Mouse (Mus musculus): Measurements from ENCODE around the gene Vmn1r2. TPM values are rescaled to one million over a fixed set of nuclear protein-coding genes. Genes with fewer than 3 reads are reported as not detected.
"Not testable (repeated sequence)": the region's sequence is repeated elsewhere in the genome, so short reads cannot be mapped to it uniquely, and the experiment has no call there.

Gene Vmn1r2
- not detected in 2 replicates for polyA plus RNA-seq (2015; fragmentation: Nextera tagmentation; extraction: Ambion mirVana)

DNA sequence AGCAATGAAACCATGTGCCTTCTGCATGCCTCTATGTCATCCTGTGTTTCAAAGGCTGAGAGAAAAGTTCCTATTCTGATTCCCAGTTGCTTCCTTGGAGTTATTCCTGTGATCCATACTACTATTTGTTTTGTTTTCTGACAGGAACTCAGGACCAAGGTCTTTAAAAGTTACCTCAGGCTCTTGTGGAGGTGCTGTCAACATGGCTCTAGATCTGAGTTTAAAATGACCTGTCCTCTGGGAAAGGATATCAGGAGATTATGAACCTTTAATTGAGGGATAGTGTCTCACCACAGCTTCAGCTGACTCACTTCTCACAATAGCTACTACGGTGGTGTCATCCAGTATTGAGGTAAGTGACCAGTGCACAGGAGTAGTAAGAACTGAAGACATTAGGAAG is at the start of gene Vmn1r2:
TSS of gene Vmn1r2 (plus strand) at position 301 of the 400 bp plus-strand sequence.
- H3K9ac ChIP-seq (replicated peaks; ENCODE audit: low read depth, low read length); H3K27ac ChIP-seq (ENCODE audit: low read length); H3K4me2 ChIP-seq (ENCODE audit: low read length); H3K36me3 ChIP-seq (ENCODE audit: control insufficient read depth, insufficient read depth); H3K4me3 ChIP-seq (replicated peaks; ENCODE audit: low read length); H3K4me1 ChIP-seq (replicated peaks; ENCODE audit: control insufficient read depth, insufficient read depth, low read length); H3K27me3 ChIP-seq (replicated peaks; ENCODE audit: control insufficient read depth, insufficient read depth, low read length); ATAC-seq; H3K9me3 ChIP-seq (ENCODE audit: control insufficient read depth, low read length): not testable (repeated sequence)
- WGBS: no CpG with 5 or more reads among the region's 1 CpGs

DNA sequence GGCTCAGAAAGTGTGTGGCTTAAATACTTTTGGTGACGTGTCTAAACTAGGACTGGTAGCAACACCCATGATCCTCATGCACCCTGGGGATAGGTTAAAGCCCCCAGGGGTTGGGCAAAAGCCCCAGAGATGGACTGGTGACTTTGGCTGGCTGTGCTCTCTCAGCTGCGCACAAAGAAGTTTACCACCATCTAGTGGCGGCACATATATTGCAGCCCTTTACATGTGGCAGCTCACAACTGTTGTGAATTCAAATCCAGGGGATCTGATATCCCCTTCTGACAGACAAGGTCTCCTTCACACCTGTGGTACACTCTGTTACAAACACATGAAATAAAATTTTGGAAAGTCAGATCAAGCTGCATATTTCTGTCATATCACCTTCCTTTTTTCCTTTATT is 19.2 kb upstream of the Vmn1r2 start:
- not testable (repeated sequence) for H3K4me1 ChIP-seq (replicated peaks; ENCODE audit: control insufficient read depth, insufficient read depth, low read length); H3K4me2 ChIP-seq (ENCODE audit: low read length); H3K27me3 ChIP-seq (replicated peaks; ENCODE audit: control insufficient read depth, insufficient read depth, low read length); H3K4me3 ChIP-seq (replicated peaks; ENCODE audit: low read length); H3K27ac ChIP-seq (ENCODE audit: low read length); H3K9ac ChIP-seq (replicated peaks; ENCODE audit: low read depth, low read length); ATAC-seq; H3K9me3 ChIP-seq (ENCODE audit: control insufficient read depth, low read length); H3K36me3 ChIP-seq (ENCODE audit: control insufficient read depth, insufficient read depth)
- WGBS: no CpG with 5 or more reads among the region's 3 CpGs

DNA sequence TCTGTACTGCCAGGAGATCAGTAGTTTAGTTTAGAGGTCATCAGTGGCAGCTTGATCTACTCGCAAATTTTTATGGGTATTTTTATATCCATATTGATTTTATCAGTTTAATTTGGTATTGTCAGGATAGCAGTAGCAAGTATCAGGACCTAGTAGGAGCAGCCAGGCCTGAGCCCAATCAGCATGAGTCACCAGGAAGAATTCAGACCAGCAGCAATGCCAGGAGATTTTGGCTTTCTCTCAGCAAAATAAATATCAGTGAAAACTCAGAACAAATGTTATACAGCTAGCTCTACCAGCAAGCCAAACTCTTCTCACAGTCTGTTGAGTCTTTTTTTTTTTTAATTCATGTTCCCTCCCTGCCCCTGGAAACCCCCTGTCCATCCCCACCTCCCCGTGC is 13.8 kb upstream of the Vmn1r2 start:
- not testable (repeated sequence) for H3K4me1 ChIP-seq (replicated peaks; ENCODE audit: control insufficient read depth, insufficient read depth, low read length); ATAC-seq
- WGBS: 82% methylated on average over 2 of the region's 2 CpGs

DNA sequence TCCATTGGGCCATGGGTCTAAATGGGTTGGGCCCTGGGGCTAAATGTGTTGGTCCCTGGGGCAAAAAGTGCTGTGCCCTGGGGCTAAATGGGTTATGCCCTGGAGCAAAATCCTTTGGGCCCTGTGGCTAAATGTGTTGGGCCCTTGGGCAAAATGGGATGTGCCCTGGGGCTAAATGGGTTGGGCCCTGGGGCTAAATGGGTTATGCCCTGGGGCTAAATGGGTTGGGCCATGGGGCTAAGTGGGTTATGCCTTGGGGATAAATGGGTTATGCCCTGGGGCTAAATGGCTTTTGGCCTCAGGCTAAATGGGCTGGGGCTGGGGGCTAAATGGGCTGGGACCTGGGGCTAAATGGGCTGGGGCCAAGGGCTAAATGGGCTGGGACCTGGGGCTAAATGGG is 2.7 kb upstream of the Vmn1r2 start:
- ATAC-seq; H3K27ac ChIP-seq (ENCODE audit: low read length): not testable (repeated sequence)

More for the DNA sequence above, 13.8 kb upstream of the Vmn1r2 start:
- not testable (repeated sequence) for H3K9me3 ChIP-seq (ENCODE audit: control insufficient read depth, low read length); H3K9ac ChIP-seq (replicated peaks; ENCODE audit: low read depth, low read length); H3K4me3 ChIP-seq (replicated peaks; ENCODE audit: low read length); H3K27me3 ChIP-seq (replicated peaks; ENCODE audit: control insufficient read depth, insufficient read depth, low read length); H3K27ac ChIP-seq (ENCODE audit: low read length); H3K4me2 ChIP-seq (ENCODE audit: low read length); H3K36me3 ChIP-seq (ENCODE audit: control insufficient read depth, insufficient read depth)

GRCm38 (mm10) chr4:3165046-3165445 is 2.1 kb upstream of the Vmn1r2 start:
- 92% methylated on average over 4 of the region's 4 CpGs for WGBS
- peaks cover 10% of the 10 kb centered on the region for H3K9me3 ChIP-seq (ENCODE audit: control insufficient read depth, low read length)
- H3K4me3 ChIP-seq (replicated peaks; ENCODE audit: low read length): no peak overlapping the region
- no peak for ATAC-seq
- no peak overlapping the region for H3K27ac ChIP-seq (ENCODE audit: low read length)
- H3K27me3 ChIP-seq (replicated peaks; ENCODE audit: control insufficient read depth, insufficient read depth, low read length): no peaks in the 10 kb centered on the region
- H3K4me1 ChIP-seq (replicated peaks; ENCODE audit: control insufficient read depth, insufficient read depth, low read length): no peaks in the 10 kb centered on the region
- no peak overlapping the region for H3K9ac ChIP-seq (replicated peaks; ENCODE audit: low read depth, low read length)
- H3K4me2 ChIP-seq (ENCODE audit: low read length): no peak overlapping the region
- no peaks in the 10 kb centered on the region for H3K36me3 ChIP-seq (ENCODE audit: control insufficient read depth, insufficient read depth)

More for the DNA sequence above, 2.7 kb upstream of the Vmn1r2 start:
- not testable (repeated sequence) for H3K9me3 ChIP-seq (ENCODE audit: control insufficient read depth, low read length); H3K27me3 ChIP-seq (replicated peaks; ENCODE audit: control insufficient read depth, insufficient read depth, low read length); H3K9ac ChIP-seq (replicated peaks; ENCODE audit: low read depth, low read length); H3K4me1 ChIP-seq (replicated peaks; ENCODE audit: control insufficient read depth, insufficient read depth, low read length); H3K36me3 ChIP-seq (ENCODE audit: control insufficient read depth, insufficient read depth); H3K4me3 ChIP-seq (replicated peaks; ENCODE audit: low read length); H3K4me2 ChIP-seq (ENCODE audit: low read length)

DNA sequence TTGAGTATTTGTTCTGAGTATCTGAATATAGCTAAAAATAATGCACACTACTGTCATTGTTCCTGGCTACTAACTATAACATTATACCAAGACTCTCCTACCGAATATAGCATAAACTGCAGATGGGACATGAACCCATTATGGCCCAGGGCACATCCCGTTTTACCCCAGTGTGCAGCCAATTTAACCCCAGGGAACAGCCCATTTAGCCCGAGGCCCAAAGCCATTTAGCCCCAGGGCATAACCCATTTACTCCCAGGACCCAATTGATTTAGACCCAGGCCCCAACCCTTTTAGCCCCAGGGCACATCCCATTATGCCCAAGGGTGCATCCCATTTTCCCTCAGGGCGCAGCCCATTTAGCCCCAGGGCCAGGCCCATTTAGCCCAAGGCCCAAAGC is 7.5 kb downstream of the Vmn1r2 start:
- not testable (repeated sequence) for ATAC-seq; H3K4me1 ChIP-seq (replicated peaks; ENCODE audit: control insufficient read depth, insufficient read depth, low read length); H3K9ac ChIP-seq (replicated peaks; ENCODE audit: low read depth, low read length); H3K4me3 ChIP-seq (replicated peaks; ENCODE audit: low read length); H3K27ac ChIP-seq (ENCODE audit: low read length); H3K27me3 ChIP-seq (replicated peaks; ENCODE audit: control insufficient read depth, insufficient read depth, low read length); H3K4me2 ChIP-seq (ENCODE audit: low read length); H3K36me3 ChIP-seq (ENCODE audit: control insufficient read depth, insufficient read depth)
- WGBS: 80% methylated on average over 4 of the region's 4 CpGs
- H3K9me3 ChIP-seq (ENCODE audit: control insufficient read depth, low read length): peaks cover 20% of the 10 kb centered on the region

DNA sequence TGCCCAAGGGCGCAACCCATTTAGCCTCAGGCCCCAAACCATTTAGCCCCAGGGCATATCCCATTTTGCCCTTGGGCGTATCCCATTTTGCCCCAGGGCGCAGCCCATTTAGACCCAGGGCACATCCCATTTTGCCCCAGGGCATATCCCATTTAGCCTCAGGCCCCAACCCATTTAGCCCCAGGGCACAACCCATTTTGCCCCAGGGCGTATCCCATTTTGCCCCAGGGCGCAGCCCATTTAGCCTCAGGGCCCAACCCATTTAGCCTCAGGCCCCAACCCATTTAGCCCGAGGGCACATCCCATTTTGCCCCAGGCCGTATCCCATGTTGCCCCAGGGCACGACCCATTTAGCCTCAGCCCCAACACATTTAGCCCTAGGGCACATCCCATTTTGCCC is 8.6 kb downstream of the Vmn1r2 start:
- not testable (repeated sequence) for H3K4me2 ChIP-seq (ENCODE audit: low read length); ATAC-seq
- WGBS: 92% methylated on average over 5 of the region's 8 CpGs

GRCm38 (mm10) chr4:3176195-3176594 is 9.1 kb downstream of the Vmn1r2 start:
- not testable (repeated sequence) for H3K4me3 ChIP-seq (replicated peaks; ENCODE audit: low read length); H3K27me3 ChIP-seq (replicated peaks; ENCODE audit: control insufficient read depth, insufficient read depth, low read length); H3K36me3 ChIP-seq (ENCODE audit: control insufficient read depth, insufficient read depth); H3K27ac ChIP-seq (ENCODE audit: low read length); ATAC-seq; H3K9ac ChIP-seq (replicated peaks; ENCODE audit: low read depth, low read length); H3K4me1 ChIP-seq (replicated peaks; ENCODE audit: control insufficient read depth, insufficient read depth, low read length); H3K4me2 ChIP-seq (ENCODE audit: low read length)
- WGBS: 93% methylated on average over 6 of the region's 6 CpGs
- H3K9me3 ChIP-seq (ENCODE audit: control insufficient read depth, low read length): peaks cover 30% of the 10 kb centered on the region

More for the DNA sequence above, 8.6 kb downstream of the Vmn1r2 start:
- H3K4me1 ChIP-seq (replicated peaks; ENCODE audit: control insufficient read depth, insufficient read depth, low read length); H3K4me3 ChIP-seq (replicated peaks; ENCODE audit: low read length); H3K36me3 ChIP-seq (ENCODE audit: control insufficient read depth, insufficient read depth); H3K27me3 ChIP-seq (replicated peaks; ENCODE audit: control insufficient read depth, insufficient read depth, low read length); H3K9ac ChIP-seq (replicated peaks; ENCODE audit: low read depth, low read length); H3K27ac ChIP-seq (ENCODE audit: low read length): not testable (repeated sequence)
- peaks cover 28% of the 10 kb centered on the region for H3K9me3 ChIP-seq (ENCODE audit: control insufficient read depth, low read length)

DNA sequence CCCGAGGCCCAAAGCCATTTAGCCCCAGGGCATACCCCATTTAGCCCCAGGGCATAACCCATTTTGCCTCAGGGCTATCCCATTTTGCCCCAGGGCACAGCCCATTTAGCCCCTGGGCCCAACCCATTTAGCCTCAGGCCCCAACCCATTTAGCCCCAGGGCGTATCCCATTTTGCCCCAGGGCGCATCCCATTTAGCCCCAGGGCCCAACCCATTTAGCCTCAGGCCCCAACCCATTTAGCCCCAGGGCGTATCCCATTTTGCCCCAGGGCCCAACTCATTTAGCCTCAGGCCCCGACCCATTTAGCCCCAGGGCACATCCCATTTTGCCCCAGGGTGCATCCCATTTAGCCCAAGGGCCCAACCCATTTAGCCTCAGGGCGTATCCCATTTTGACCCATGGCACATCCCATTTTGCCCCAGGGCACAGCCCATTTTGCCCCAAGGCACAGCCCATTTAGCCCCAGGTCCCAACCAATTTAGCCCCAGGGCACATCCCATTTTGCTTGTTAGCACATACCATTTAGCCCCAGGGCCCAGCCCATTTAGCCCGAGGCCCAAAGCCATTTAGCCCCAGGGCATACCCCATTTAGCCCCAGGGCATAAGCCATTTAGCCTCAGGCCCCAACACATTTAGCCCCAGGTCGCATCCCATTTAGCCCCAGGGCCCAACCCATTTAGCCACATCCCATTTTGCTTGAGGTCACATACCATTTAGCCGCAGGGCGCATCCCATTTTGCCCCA is 9.8 kb downstream of the Vmn1r2 start:
- H3K4me2 ChIP-seq (ENCODE audit: low read length); H3K9ac ChIP-seq (replicated peaks; ENCODE audit: low read depth, low read length); H3K27ac ChIP-seq (ENCODE audit: low read length); H3K4me1 ChIP-seq (replicated peaks; ENCODE audit: control insufficient read depth, insufficient read depth, low read length); H3K36me3 ChIP-seq (ENCODE audit: control insufficient read depth, insufficient read depth); H3K27me3 ChIP-seq (replicated peaks; ENCODE audit: control insufficient read depth, insufficient read depth, low read length); H3K4me3 ChIP-seq (replicated peaks; ENCODE audit: low read length); ATAC-seq: not testable (repeated sequence)
- peaks cover 33% of the 10 kb centered on the region for H3K9me3 ChIP-seq (ENCODE audit: control insufficient read depth, low read length)
- WGBS: 89% methylated on average over 10 of the region's 10 CpGs

- not testable (repeated sequence) for H3K4me1 ChIP-seq (replicated peaks; ENCODE audit: control insufficient read depth, insufficient read depth, low read length); H3K4me2 ChIP-seq (ENCODE audit: low read length); H3K9ac ChIP-seq (replicated peaks; ENCODE audit: low read depth, low read length); H3K36me3 ChIP-seq (ENCODE audit: control insufficient read depth, insufficient read depth); H3K27me3 ChIP-seq (replicated peaks; ENCODE audit: control insufficient read depth, insufficient read depth, low read length); H3K4me3 ChIP-seq (replicated peaks; ENCODE audit: low read length); H3K27ac ChIP-seq (ENCODE audit: low read length); H3K9me3 ChIP-seq (ENCODE audit: control insufficient read depth, low read length); ATAC-seq
- 91% methylated on average over 1 of the region's 1 CpGs for WGBS
Observed at GRCm38 (mm10) chr4:3185258-3185657, 18.1 kb downstream of the Vmn1r2 start, which contains the start of gene Vmn1r3. Gene Vmn1r3 (minus strand): TSS chr4:3185358.
